Mouse (Mus musculus) midbrain, embryonic 11.5 days (tissue): ENCODE results near the gene Lrch4. TPM values are rescaled to one million over a fixed set of nuclear protein-coding genes. Genes with fewer than 3 reads are reported as not detected.

Source experiments
- ATAC-seq: fragments of 200-750 bp; cut with Nextera tagmentation; 2 replicates; pipeline ENCODE4 v1.8.0; 2017; ENCODE audit warnings: moderate TSS enrichment, moderate library complexity; ENCODE audit not compliant: low FRiP score
- DNase-seq: peaks from one replicate; pipeline ENCODE4 v3.0.0; 2015; ENCODE audit warnings: low spot score; ENCODE audit errors: missing footprints
- H3K27ac ChIP-seq: fragments of 300-500 bp; sonication (generic); 2 replicates; pipeline ENCODE4 v1.5.1; 2014; ENCODE audit warnings: low read depth, low read length
- H3K27me3 ChIP-seq: fragments of 300-500 bp; sonication (generic); 2 replicates; pipeline ENCODE4 v1.6.1; 2014; ENCODE audit warnings: mild to moderate bottlenecking, low read length, moderate library complexity, mixed read lengths; ENCODE audit not compliant: control insufficient read depth, insufficient read depth
- H3K36me3 ChIP-seq: fragments of 300-500 bp; sonication (generic); 2 replicates; pipeline ENCODE4 v1.6.1; 2014; ENCODE audit warnings: mild to moderate bottlenecking, low read length, moderate library complexity, mixed read lengths; ENCODE audit not compliant: control insufficient read depth, insufficient read depth
- H3K4me1 ChIP-seq: fragments of 300-500 bp; sonication (generic); 2 replicates; pipeline ENCODE4 v1.6.1; 2014; ENCODE audit warnings: low read length; ENCODE audit not compliant: control insufficient read depth, insufficient read depth
- H3K4me2 ChIP-seq: fragments of 300-500 bp; sonication (generic); 2 replicates; pipeline ENCODE4 v1.6.1; 2014; ENCODE audit warnings: mild to moderate bottlenecking, moderate library complexity
- H3K4me3 ChIP-seq: fragments of 300-500 bp; sonication (generic); 2 replicates; pipeline ENCODE4 v1.5.1; 2014; ENCODE audit warnings: low read depth, low read length
- H3K9ac ChIP-seq: fragments of 300-500 bp; sonication (generic); 2 replicates; pipeline ENCODE4 v1.6.1; 2014; ENCODE audit warnings: low read length
- H3K9me3 ChIP-seq: fragments of 300-500 bp; sonication (generic); 2 replicates; pipeline ENCODE4 v1.6.1; 2016; ENCODE audit warnings: low read length; ENCODE audit not compliant: control insufficient read depth
- WGBS: fragments of 180-500 bp; shearing (Covaris S2); extraction: QIAGEN DNeasy Blood & Tissue Kit; methylation state at CpG from one replicate; pipeline ENCODE4 v1.1.7; 2014; 5-methylcytosine and 5-hydroxymethylcytosine counted together
- polyA plus RNA-seq: library from polyadenylated mRNA; unstranded; fragments of >200 nt; fragmentation: Nextera tagmentation; extraction: Ambion mirVana; gene quantifications from 2 replicates; pipeline ENCODE4 v1.2.1, GENCODE M21; 2014

Gene Lrch4
- polyA plus RNA-seq, 1 experiment from 2014 or later: 28.3 TPM

DNA sequence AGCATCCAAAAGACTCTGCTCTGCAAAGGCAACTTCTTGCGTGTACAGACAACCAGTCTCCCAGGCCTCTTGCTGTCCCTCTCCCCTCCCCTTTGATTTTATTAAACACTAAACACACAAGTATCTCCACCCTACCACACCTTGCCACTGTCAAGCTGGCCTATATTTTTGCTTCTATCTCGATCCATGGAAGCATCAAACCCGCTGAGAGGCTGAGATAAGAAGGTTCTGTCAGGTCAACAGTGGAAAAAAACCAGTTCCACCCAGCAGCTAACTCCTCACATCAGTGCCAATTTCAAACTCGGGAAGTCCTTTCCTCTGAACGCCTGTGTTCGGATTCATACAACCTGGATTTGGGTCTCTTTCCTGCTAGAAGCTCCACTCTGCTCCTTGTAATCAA lies 44.1 kb downstream of the Lrch4 start:
- no peak overlapping the region for H3K4me3 ChIP-seq
- H3K36me3 ChIP-seq: no peaks in the 10 kb centered on the region; the same call in 1 of the 2 replicates
- no peak for DNase-seq
- H3K4me1 ChIP-seq: no peaks in the 10 kb centered on the region
- no peak overlapping the region for H3K9ac ChIP-seq
- 93% methylated on average over 6 of the region's 6 CpGs for WGBS
- no peaks in the 10 kb centered on the region for H3K9me3 ChIP-seq
- no peak overlapping the region for H3K27ac ChIP-seq
- no peaks in the 10 kb centered on the region for H3K27me3 ChIP-seq
- no peak overlapping the region for H3K4me2 ChIP-seq
- no peak for ATAC-seq

DNA sequence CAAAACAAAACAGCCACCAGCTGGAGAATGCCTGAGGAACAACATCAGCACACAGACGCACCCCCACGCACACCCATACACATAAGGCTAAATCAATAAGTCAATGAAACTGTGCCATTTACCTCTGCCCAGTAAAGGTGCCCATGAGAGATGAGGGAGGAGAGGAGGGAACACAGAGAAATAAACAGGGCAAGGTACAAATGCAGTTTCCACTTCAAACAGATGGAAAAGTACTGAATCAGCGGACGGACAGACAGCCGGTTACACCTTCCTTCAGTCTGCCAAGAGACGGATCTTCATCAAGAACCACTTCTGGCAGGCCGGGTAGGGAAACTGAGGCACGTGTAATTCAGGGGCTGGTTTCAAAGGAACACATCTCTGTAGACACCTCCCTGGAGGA lies 45.9 kb downstream of the Lrch4 start:
- H3K9ac ChIP-seq: no peak overlapping the region
- no peak overlapping the region for H3K27ac ChIP-seq
- H3K4me2 ChIP-seq: no peak overlapping the region
- H3K4me1 ChIP-seq: no peaks in the 10 kb centered on the region
- no peaks in the 10 kb centered on the region for H3K9me3 ChIP-seq
- no peaks in the 10 kb centered on the region; the same call in 1 of the 2 replicates for H3K36me3 ChIP-seq
- 94% methylated on average over 8 of the region's 8 CpGs for WGBS
- no peak overlapping the region for H3K4me3 ChIP-seq
- ATAC-seq (no peak), DNase-seq (no peak)
- no peaks in the 10 kb centered on the region for H3K27me3 ChIP-seq

DNA sequence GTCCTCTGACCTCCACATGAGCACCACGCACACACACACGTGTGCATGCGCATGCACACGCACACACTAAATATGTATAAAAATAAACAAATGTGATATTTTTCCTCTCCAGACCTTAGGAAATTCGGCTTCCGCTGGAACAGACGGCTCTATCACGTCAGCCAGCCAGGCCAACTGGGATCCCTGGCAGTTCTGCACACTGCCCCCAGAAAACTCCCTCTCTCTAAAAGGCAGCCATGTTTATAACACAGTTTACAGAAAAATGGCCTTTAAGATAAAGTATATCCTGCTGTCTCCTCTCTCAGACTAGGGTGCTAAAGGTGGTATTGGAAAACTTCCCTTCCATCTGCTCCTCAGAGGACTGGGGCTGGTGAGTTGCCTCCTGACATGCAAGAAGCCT lies 48.9 kb downstream of the Lrch4 start:
- ATAC-seq (no peak), DNase-seq (no peak)
- Histone ChIP-seq H3K9ac (no peak overlapping the region), H3K4me1 (peaks cover 4% of the 10 kb centered on the region), H3K9me3 (no peaks in the 10 kb centered on the region), H3K4me3 (no peak overlapping the region), H3K27me3 (no peaks in the 10 kb centered on the region), H3K36me3 (no peaks in the 10 kb centered on the region; the same call in 1 of the 2 replicates), H3K4me2 (no peak overlapping the region), H3K27ac (no peak overlapping the region)
- 98% methylated on average over 8 of the region's 8 CpGs for WGBS

- ATAC-seq: no peak
- Histone ChIP-seq H3K27ac (no peak overlapping the region), H3K27me3 (no peaks in the 10 kb centered on the region), H3K4me1 (peaks cover 13% of the 10 kb centered on the region), H3K9ac (no peak overlapping the region), H3K9me3 (no peaks in the 10 kb centered on the region), H3K36me3 (no peaks in the 10 kb centered on the region; the same call in 1 of the 2 replicates), H3K4me2 (no peak overlapping the region), H3K4me3 (no peak overlapping the region)
- whole genome bisulfite sequencing: 86% methylated on average over 3 of the region's 3 CpGs
- DNase-seq: no peak
These were observed 49.8 kb downstream of the Lrch4 start for GRCm38 (mm10) chr5:137678736-137679135.

GRCm38 (mm10) chr5:137679726-137680125 lies 50.8 kb downstream of the Lrch4 start:
- Histone ChIP-seq H3K4me2 (no peak overlapping the region), H3K36me3 (no peaks in the 10 kb centered on the region; the same call in 1 of the 2 replicates)
- no peak for DNase-seq

DNA sequence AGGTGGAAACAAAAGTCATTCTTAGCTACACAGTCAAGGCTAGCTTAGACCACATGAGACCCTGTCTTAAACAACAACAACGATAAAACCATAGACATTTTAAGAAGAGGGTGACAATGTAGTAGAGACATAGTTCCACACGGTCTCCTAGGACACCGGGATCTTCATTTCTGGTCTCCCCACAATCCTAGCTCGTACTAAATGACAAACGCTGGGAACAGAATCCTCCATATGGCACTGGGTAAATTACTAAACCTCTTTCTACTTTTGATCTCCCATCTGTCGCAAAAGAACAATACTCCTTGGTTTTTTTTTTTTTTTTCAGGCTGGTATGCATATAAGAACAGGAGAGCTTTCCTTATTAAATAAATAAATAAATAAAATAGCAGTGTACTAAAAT lies 53.6 kb downstream of the Lrch4 start:
- Histone ChIP-seq H3K9me3 (no peaks in the 10 kb centered on the region), H3K4me3 (no peak overlapping the region), H3K36me3 (no peaks in the 10 kb centered on the region), H3K4me1 (peaks cover 16% of the 10 kb centered on the region), H3K4me2 (0 out of 2 replicates have a peak overlapping the region, but pooled peaks have one; percentile 11), H3K9ac (no peak overlapping the region), H3K27ac (no peak overlapping the region), H3K27me3 (no peaks in the 10 kb centered on the region)
- WGBS: 84% methylated on average over 6 of the region's 6 CpGs
- DNase-seq (no peak), ATAC-seq (no peak)

More at GRCm38 (mm10) chr5:137679726-137680125, 50.8 kb downstream of the Lrch4 start:
- no peak for ATAC-seq
- Histone ChIP-seq H3K9me3 (no peaks in the 10 kb centered on the region), H3K27me3 (no peaks in the 10 kb centered on the region), H3K9ac (no peak overlapping the region), H3K27ac (no peak overlapping the region), H3K4me3 (no peak overlapping the region), H3K4me1 (peaks cover 16% of the 10 kb centered on the region)
- 92% methylated on average over 4 of the region's 4 CpGs for WGBS

DNA sequence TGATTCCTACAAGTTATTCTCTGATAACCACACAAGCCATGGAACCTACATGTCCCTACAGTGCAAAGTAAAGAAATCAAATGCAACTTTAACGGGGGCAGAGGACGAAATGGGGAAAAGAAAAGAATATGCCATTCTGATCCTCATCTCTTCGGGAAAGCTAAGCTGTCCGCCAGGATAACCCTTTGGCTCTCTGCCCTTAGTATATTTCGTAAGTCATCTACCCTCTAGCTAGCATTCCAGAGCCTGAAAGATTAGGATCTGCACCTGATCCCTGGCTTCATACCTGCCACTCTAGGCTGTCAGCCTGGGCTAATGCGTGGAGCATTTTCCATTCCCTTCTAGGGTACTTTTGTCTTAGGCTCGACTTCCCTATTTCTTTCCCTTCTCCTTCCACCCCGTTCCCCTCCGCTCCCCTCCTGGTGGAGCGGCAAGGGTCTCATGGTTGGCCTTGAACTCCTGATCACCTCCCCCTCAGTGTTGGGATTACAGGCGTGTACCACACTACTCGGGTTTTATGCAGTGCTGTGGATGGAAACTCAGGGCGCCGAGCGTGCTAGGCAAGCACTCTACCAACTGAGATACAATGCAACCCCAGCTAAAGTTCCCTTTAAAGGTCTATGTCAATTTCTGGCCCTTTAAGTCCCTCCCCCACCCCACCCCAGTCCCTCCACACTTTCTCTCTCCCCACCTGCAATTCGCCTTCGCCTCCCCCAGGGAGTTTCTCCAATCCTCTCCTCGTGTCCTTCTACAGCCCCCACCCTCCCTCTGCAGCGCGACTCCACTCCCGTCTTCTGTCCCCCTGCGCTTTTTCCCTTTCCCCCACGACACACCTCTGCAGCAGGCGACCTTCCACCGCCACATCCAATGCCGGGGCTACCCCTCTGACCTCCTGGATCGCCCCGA lies 54.7 kb downstream of the Lrch4 start:
- no peaks in the 10 kb centered on the region for H3K36me3 ChIP-seq
- H3K27me3 ChIP-seq: no peaks in the 10 kb centered on the region
- peak; percentile 91 for DNase-seq
- H3K9me3 ChIP-seq: no peaks in the 10 kb centered on the region
- peak; percentile 35 for ATAC-seq
- H3K9ac ChIP-seq: peak overlapping the region; percentile 73
- 17% methylated on average over 28 of the region's 28 CpGs for WGBS
- H3K4me3 ChIP-seq: peak overlapping the region; percentile 67
- peak overlapping the region; percentile 91 for H3K4me2 ChIP-seq
- H3K27ac ChIP-seq: peak overlapping the region; percentile 21; the same call in 1 of the 2 replicates
- H3K4me1 ChIP-seq: peaks cover 16% of the 10 kb centered on the region

GRCm38 (mm10) chr5:137684294-137685123 lies 55.6 kb downstream of the Lrch4 start, which contains the start of gene Agfg2:
Gene Agfg2 (minus strand): TSS chr5:137684726.
- WGBS: under 1% methylated on average over 62 of the region's 62 CpGs
- Histone ChIP-seq H3K9ac (peak within 1 kb of the TSS; percentile 73), H3K27me3 (no peaks in the 10 kb centered on the region), H3K9me3 (no peaks in the 10 kb centered on the region), H3K36me3 (no peaks in the 10 kb centered on the region), H3K27ac (peak within 1 kb of the TSS; percentile 21; the same call in 1 of the 2 replicates), H3K4me2 (peak within 1 kb of the TSS; percentile 91), H3K4me3 (peak within 1 kb of the TSS; percentile 67), H3K4me1 (peaks cover 16% of the 10 kb centered on the region)
- DNase-seq: peak; percentile 98
- ATAC-seq: peak; percentile 98
